Mouse (Mus musculus) myocyte (in vitro differentiated cells): ENCODE measurements at regions not wholly inside any gene's neighbourhood (a gene's known extent, or its start where the extent isn't known, plus 50 kb on each side); places are given as distances from the start of the nearest gene placed in this dataset.

Experiments
- CEBPB ChIP-seq: IDR thresholded peaks from 2 replicates; pipeline ENCODE4 v1.6.1; 2011; ENCODE audit warnings: mild to moderate bottlenecking, moderate library complexity; ENCODE audit not compliant: poor library complexity, insufficient read depth, severe bottlenecking
- E2F4 ChIP-seq: IDR thresholded peaks from one replicate; pipeline ENCODE4 v1.6.1; 2011; ENCODE audit warnings: mild to moderate bottlenecking, control low read depth, moderate library complexity; ENCODE audit not compliant: insufficient read depth
- MAX ChIP-seq: IDR thresholded peaks from one replicate; pipeline ENCODE4 v1.6.1; 2011; ENCODE audit warnings: low read depth, mild to moderate bottlenecking, control low read depth
- MYOD1 ChIP-seq, 3 experiments: IDR thresholded peaks; one replicate each; pipeline ENCODE4 v1.6.1; 2011; ENCODE audit warnings: control low read depth in 2 of 3, low read depth in 2 of 3, mild to moderate bottlenecking in 2 of 3, moderate library complexity in 1 of 3; ENCODE audit not compliant: insufficient read length in 2 of 3, control insufficient read depth in 1 of 3
- MYOG ChIP-seq, 3 experiments: IDR thresholded peaks; one replicate each; pipeline ENCODE4 v1.6.1; 2011; ENCODE audit warnings: control low read depth in 2 of 3, low read depth in 2 of 3, mild to moderate bottlenecking in 2 of 3; ENCODE audit not compliant: insufficient read length in 2 of 3, control insufficient read depth in 1 of 3, insufficient read depth in 1 of 3
- POLR2A ChIP-seq: IDR thresholded peaks from one replicate; pipeline ENCODE4 v1.6.1; 2011; ENCODE audit warnings: low read depth, mild to moderate bottlenecking, control low read depth, moderate library complexity; ENCODE audit not compliant: insufficient read length
- POLR2AphosphoS2 ChIP-seq: IDR thresholded peaks from one replicate; pipeline ENCODE4 v1.6.1; 2011; ENCODE audit warnings: low read depth, control low read depth; ENCODE audit not compliant: insufficient read length
- REST ChIP-seq: IDR thresholded peaks from one replicate; pipeline ENCODE4 v1.6.1; 2011; ENCODE audit warnings: mild to moderate bottlenecking, control low read depth, moderate library complexity; ENCODE audit not compliant: insufficient read depth, insufficient read length
- SRF ChIP-seq: IDR thresholded peaks from one replicate; pipeline ENCODE4 v1.6.1; 2011; ENCODE audit warnings: low read depth; ENCODE audit not compliant: control insufficient read depth, insufficient read length
- TCF12 ChIP-seq: IDR thresholded peaks from one replicate; pipeline ENCODE4 v1.6.1; 2011; ENCODE audit warnings: mild to moderate bottlenecking, control low read depth; ENCODE audit not compliant: poor library complexity, insufficient read depth, severe bottlenecking
- TCF3 ChIP-seq: IDR thresholded peaks from one replicate; pipeline ENCODE4 v1.6.1; 2011; ENCODE audit warnings: low read depth, control low read depth; ENCODE audit not compliant: insufficient read length
- USF1 ChIP-seq: IDR thresholded peaks from one replicate; pipeline ENCODE4 v1.6.1; 2011; ENCODE audit warnings: low read depth, mild to moderate bottlenecking, control low read depth, moderate library complexity

DNA sequence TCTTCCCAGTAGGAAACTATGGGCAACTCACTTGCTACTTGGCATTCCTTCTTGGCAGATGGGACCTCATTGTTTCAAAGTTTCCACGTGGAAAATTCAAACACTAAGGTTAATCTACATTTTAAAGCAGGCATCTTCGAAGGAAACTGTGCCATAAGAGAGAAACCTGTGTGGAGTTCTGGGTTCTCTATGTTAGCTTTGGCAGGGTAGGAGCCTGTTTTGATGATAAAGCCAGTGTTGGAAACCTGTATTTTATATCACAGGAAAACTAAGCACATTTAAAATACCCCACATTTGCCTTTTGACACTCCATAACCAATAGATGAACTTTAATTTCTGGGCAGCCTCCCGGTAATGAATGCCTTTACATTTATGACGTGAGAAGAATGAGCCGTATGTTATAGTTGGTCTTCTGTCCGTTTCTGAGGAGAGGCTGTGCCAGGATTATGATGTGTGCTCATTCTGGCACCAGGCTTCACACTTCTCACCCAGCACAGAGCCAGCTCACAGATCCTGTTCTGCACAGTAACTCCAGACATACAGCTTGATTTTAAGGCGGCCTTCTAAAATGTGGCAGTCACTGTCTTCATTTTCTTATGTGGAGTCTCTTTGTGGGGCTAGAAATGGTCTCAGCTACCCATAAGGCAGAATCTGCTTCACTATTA is 700.5 kb downstream of the Cetn3 start:
- TF ChIP-seq POLR2A (no peak), E2F4 (no peak), TCF12 (no peak), CEBPB (no peak), SRF (no peak), MAX (no peak), USF1 (no peak), POLR2AphosphoS2 (no peak), MYOG (IDR thresholded peaks at IDR 0.05; ENCODE audit: control insufficient read depth in 1 of 3, insufficient read depth in 1 of 3, insufficient read length in 2 of 3, low read depth in 2 of 3) (no peak), TCF3 (no peak), MYOD1 (IDR thresholded peaks at IDR 0.05; ENCODE audit: control insufficient read depth in 1 of 3, insufficient read length in 2 of 3, low read depth in 2 of 3) (no peak), REST (no peak)
